Mouse (Mus musculus): ENCODE data around the gene Sap30l.
"Not testable (repeated sequence)": the region's sequence is repeated elsewhere in the genome, so short reads cannot be mapped to it uniquely, and the experiment has no call there.

DNA sequence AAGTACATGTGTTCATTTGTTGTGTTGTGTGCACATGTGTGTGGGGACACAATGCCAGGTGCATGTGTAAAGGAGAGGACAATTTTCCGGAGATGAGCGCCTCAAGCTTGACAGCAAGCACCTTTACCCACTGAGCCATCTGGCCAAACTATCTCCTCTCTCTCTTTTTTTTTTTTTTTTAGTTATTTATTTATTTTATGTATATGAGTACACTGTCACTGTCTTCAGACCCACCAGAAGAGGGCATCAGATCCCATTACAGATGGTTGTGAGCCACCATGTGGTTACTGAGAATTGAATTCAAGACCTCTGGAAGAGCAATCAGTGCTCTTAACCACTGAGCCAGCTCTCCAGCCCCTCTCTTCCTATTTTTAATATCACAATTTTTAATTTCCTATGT lies 21.7 kb downstream of the Sap30l start:
- TF ChIP-seq CTCF (IDR thresholded peaks at IDR 0.05; ENCODE audit: extremely low read depth, insufficient read length, insufficient replicate concordance, low read depth, low read length); POLR2A (IDR thresholded peaks at IDR 0.05; ENCODE audit: low read depth, low read length): not testable (repeated sequence)

All from small intestine, adult 2 months (tissue).